Mouse (Mus musculus) intestine, postnatal 0 days (tissue): ENCODE measurements around the gene Slc12a5. TPM values are rescaled to one million over a fixed set of nuclear protein-coding genes. Genes with fewer than 3 reads are reported as not detected.

ENCODE experiments used
- ATAC-seq: fragments of 200-750 bp; cut with Nextera tagmentation; 2 replicates; pipeline ENCODE4 v1.8.0; 2017; ENCODE audit warnings: mild to moderate bottlenecking, moderate TSS enrichment, moderate library complexity
- H3K27ac ChIP-seq: fragments of 300-500 bp; sonication (generic); 2 replicates; pipeline ENCODE4 v1.5.1; 2014; ENCODE audit warnings: mild to moderate bottlenecking, low read depth, low read length, moderate library complexity
- H3K27me3 ChIP-seq: fragments of 300-500 bp; sonication (generic); replicated peaks from 2 replicates; pipeline ENCODE4 v1.6.1; 2014; ENCODE audit warnings: low read length, mixed read lengths; ENCODE audit not compliant: control insufficient read depth, insufficient read depth
- H3K36me3 ChIP-seq: fragments of 300-500 bp; sonication (generic); 2 replicates; pipeline ENCODE4 v1.6.1; 2014; ENCODE audit warnings: mild to moderate bottlenecking, moderate library complexity; ENCODE audit not compliant: control insufficient read depth, insufficient read depth
- H3K4me1 ChIP-seq: fragments of 300-500 bp; sonication (generic); replicated peaks from 2 replicates; pipeline ENCODE4 v1.6.1; 2014; ENCODE audit warnings: antibody characterized with exemption, low read length, mixed read lengths; ENCODE audit not compliant: control insufficient read depth, insufficient read depth
- H3K4me2 ChIP-seq: fragments of 300-500 bp; sonication (generic); replicated peaks from 2 replicates; pipeline ENCODE4 v1.6.1; 2014; ENCODE audit warnings: low read depth, mild to moderate bottlenecking, moderate library complexity
- H3K4me3 ChIP-seq: fragments of 300-500 bp; sonication (generic); 2 replicates; pipeline ENCODE4 v1.5.1; 2014; ENCODE audit warnings: low read depth, low read length
- H3K9ac ChIP-seq: fragments of 300-500 bp; sonication (generic); 2 replicates; pipeline ENCODE4 v1.6.1; 2014; ENCODE audit warnings: mild to moderate bottlenecking, low read depth, low read length
- H3K9me3 ChIP-seq: fragments of 300-500 bp; sonication (generic); 2 replicates; pipeline ENCODE4 v1.6.1; 2016; ENCODE audit warnings: mixed run types; ENCODE audit not compliant: control insufficient read depth
- CTCF ChIP-seq: sonication (generic); IDR thresholded peaks from 2 replicates; pipeline ENCODE4 v1.5.1; 2016; ENCODE audit warnings: low read depth, mild to moderate bottlenecking, control low read depth, antibody characterized with exemption, moderate library complexity
- WGBS: fragments of 180-500 bp; shearing (Covaris S2); extraction: QIAGEN DNeasy Blood & Tissue Kit; methylation state at CpG from one replicate; pipeline ENCODE4 v1.1.7; 2014; 5-methylcytosine and 5-hydroxymethylcytosine counted together
- polyA plus RNA-seq: library from polyadenylated mRNA; unstranded; fragments of >200 nt; fragmentation: Nextera tagmentation; extraction: Ambion mirVana; gene quantifications from 2 replicates; pipeline ENCODE4 v1.2.1, GENCODE M21; 2015

Gene Slc12a5
- polyA plus RNA-seq, 1 experiment from 2014 or later, result 0.09 TPM

DNA sequence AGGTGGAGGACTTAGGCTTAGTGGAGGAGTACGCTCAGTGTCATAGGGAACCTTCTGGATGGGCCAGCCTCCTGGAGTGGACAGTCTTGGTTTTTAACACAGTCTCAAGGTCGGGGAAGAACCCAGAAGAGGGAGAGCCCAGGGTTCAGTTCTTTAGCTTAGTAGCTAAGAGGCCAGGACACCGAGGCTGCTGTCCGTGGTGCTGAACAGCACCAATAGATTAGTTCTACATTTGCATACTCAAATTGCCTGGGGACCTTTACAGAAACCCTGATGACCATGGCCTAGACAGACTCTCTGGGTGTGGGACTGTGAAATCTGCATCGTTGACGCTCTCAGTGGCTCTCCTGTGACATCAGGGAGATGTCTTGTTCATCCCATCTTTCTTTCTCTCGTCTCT is 19.1 kb downstream of the Slc12a5 start:
- TF ChIP-seq CTCF, result no peak
- no peak overlapping the region for H3K27ac ChIP-seq
- H3K9me3 ChIP-seq, result no peaks in the 10 kb centered on the region
- H3K4me3 ChIP-seq, result no peak overlapping the region
- no peaks in the 10 kb centered on the region for H3K36me3 ChIP-seq
- H3K4me1 ChIP-seq, result no peaks in the 10 kb centered on the region
- ATAC-seq, result no peak
- no peaks in the 10 kb centered on the region for H3K27me3 ChIP-seq
- no peak overlapping the region for H3K9ac ChIP-seq
- H3K4me2 ChIP-seq, result no peak overlapping the region
- WGBS, result 33% methylated on average over 7 of the region's 7 CpGs

DNA sequence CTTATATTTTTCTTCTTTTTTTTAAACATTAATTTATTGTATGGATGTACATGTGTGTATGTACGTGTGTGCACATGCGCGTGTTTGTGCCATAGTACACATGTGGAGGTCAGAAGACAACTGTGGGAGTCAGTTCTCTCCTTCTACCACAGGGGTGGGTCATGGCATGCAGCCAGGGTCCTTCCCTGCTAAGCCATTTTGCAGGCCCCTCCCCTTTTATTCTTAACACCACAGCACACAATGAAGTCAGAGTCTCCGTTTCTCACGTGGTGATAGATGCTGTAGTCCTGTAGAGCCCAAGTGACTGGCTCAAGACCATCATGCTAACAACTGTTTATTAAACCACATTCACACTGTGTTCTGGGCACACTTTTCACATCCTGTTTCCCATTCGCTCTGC is 25.4 kb downstream of the Slc12a5 start:
- H3K27me3 ChIP-seq, result no peaks in the 10 kb centered on the region
- H3K4me1 ChIP-seq, result no peaks in the 10 kb centered on the region
- no peak overlapping the region for H3K9ac ChIP-seq
- H3K27ac ChIP-seq, result no peak overlapping the region
- 73% methylated on average over 6 of the region's 6 CpGs for WGBS
- no peak for ATAC-seq
- TF ChIP-seq CTCF, result no peak
- no peak overlapping the region for H3K4me3 ChIP-seq
- no peaks in the 10 kb centered on the region for H3K9me3 ChIP-seq
- no peaks in the 10 kb centered on the region for H3K36me3 ChIP-seq
- no peak overlapping the region for H3K4me2 ChIP-seq

GRCm38 (mm10) chr2:164986371-164987027 is 25.9 kb downstream of the Slc12a5 start:
- no peak overlapping the region for H3K27ac ChIP-seq
- no peaks in the 10 kb centered on the region for H3K9me3 ChIP-seq
- no peak overlapping the region for H3K4me3 ChIP-seq
- H3K27me3 ChIP-seq, result no peaks in the 10 kb centered on the region
- ATAC-seq, result no peak
- no peak for TF ChIP-seq CTCF
- H3K36me3 ChIP-seq, result no peaks in the 10 kb centered on the region
- H3K4me2 ChIP-seq, result no peak overlapping the region
- H3K4me1 ChIP-seq, result no peaks in the 10 kb centered on the region
- WGBS, result 71% methylated on average over 14 of the region's 14 CpGs
- no peak overlapping the region for H3K9ac ChIP-seq

DNA sequence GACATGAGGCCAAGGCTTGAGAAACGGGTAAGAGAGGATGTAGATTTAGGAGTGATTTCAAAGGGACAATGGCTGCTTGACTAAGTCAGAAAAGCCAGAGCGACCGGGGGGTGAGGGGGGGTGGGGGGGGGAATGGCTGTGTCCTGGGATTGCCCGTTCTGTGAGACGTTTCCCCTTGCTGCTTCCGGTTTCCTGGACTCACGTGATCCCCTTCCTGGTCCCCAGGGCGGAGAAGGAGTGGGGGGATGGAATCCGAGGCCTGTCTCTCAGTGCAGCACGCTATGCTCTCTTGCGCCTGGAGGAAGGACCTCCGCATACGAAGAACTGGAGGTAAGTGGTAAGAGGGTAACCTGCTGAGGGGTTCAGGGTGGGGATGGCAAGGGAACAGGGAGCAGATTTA is 28.2 kb downstream of the Slc12a5 start:
- H3K9ac ChIP-seq, result no peak overlapping the region
- no peaks in the 10 kb centered on the region for H3K36me3 ChIP-seq
- no peak overlapping the region for H3K4me2 ChIP-seq
- no peak overlapping the region for H3K4me3 ChIP-seq
- no peaks in the 10 kb centered on the region for H3K27me3 ChIP-seq
- no peak for TF ChIP-seq CTCF
- H3K27ac ChIP-seq, result no peak overlapping the region
- 56% methylated on average over 13 of the region's 13 CpGs for WGBS
- no peak for ATAC-seq
- no peaks in the 10 kb centered on the region for H3K9me3 ChIP-seq
- H3K4me1 ChIP-seq, result no peaks in the 10 kb centered on the region

GRCm38 (mm10) chr2:164991111-164991510 is 30.5 kb downstream of the Slc12a5 start:
- no peak for ATAC-seq
- no peaks in the 10 kb centered on the region for H3K36me3 ChIP-seq

GRCm38 (mm10) chr2:164991808-164992207 is 31.2 kb downstream of the Slc12a5 start:
- WGBS, result 28% methylated on average over 10 of the region's 10 CpGs
- Histone ChIP-seq H3K27me3 (peaks cover 6% of the 10 kb centered on the region), H3K4me3 (no peak overlapping the region), H3K9me3 (no peaks in the 10 kb centered on the region), H3K27ac (no peak overlapping the region), H3K4me2 (no peak overlapping the region), H3K36me3 (no peaks in the 10 kb centered on the region), H3K4me1 (no peaks in the 10 kb centered on the region), H3K9ac (no peak overlapping the region)
- ATAC-seq, result no peak
- TF ChIP-seq CTCF, result no peak

More at GRCm38 (mm10) chr2:164991111-164991510, 30.5 kb downstream of the Slc12a5 start:
- no peak overlapping the region for H3K4me2 ChIP-seq
- H3K9me3 ChIP-seq, result no peaks in the 10 kb centered on the region
- no peak overlapping the region for H3K27ac ChIP-seq
- H3K27me3 ChIP-seq, result peaks cover 3% of the 10 kb centered on the region; the same call in 1 of the 2 replicates
- H3K4me3 ChIP-seq, result no peak overlapping the region
- WGBS, result 84% methylated on average over 3 of the region's 3 CpGs
- no peaks in the 10 kb centered on the region for H3K4me1 ChIP-seq
- no peak overlapping the region for H3K9ac ChIP-seq
- TF ChIP-seq CTCF, result no peak

DNA sequence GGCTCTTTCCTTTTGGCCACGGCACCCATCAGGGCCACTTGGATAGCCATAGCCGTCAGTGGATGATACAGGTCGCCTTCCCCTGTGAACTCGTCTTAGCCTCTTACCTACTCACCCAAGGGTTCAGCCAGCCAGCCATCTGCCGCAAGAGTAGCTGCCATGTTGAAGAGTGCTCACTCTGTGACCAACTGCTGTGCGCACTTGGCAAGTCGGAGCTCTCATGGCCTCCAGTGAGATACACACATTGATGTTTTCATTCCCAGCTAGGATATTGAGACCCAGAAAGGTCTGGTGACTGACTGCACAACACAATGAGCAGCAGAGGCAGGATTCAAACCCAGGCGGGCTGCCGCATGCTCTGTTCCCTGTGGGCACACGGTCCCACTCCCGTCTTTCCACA is 33.6 kb downstream of the Slc12a5 start:
- H3K4me2 ChIP-seq, result no peak overlapping the region
- no peaks in the 10 kb centered on the region for H3K36me3 ChIP-seq
- TF ChIP-seq CTCF, result no peak
- H3K9me3 ChIP-seq, result no peaks in the 10 kb centered on the region
- H3K9ac ChIP-seq, result no peak overlapping the region
- WGBS, result 87% methylated on average over 11 of the region's 11 CpGs
- peaks cover 8% of the 10 kb centered on the region; the same call in 1 of the 2 replicates for H3K4me1 ChIP-seq
- no peak overlapping the region for H3K27ac ChIP-seq
- no peak overlapping the region for H3K4me3 ChIP-seq
- no peak for ATAC-seq
- H3K27me3 ChIP-seq, result peaks cover 16% of the 10 kb centered on the region
